Mouse (Mus musculus): ENCODE data around the gene Srsf6.

Gene Srsf6

GRCm38 (mm10) chr2:162932706-162933105, 1.4 kb downstream of the Srsf6 start:
- no peak for DNase-seq (ENCODE audit: low spot score in 2 of 2)

GRCm38 (mm10) chr2:162934421-162934820, 3.1 kb downstream of the Srsf6 start:
- DNase-seq (ENCODE audit: low spot score in 2 of 2): no peak

DNA sequence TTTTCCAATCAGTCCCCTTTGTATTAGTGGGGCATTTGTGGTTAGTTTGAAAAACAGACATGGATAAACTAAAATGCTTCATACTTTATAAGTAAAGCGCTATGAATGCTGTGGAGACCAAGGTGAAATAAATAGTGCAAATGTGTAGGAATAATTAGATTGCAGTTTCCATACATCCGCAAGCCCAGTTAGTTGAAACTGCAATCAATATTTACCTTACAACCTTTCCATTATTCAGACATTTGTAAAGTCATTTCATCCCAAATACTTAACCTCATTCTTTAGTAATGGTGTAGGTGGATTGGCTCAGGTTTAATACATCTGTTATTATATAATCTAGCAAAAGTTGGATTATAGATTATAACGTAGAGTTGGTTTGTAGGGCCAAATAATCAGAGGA, 4.4 kb downstream of the Srsf6 start:
- DNase-seq (ENCODE audit: low spot score in 2 of 2): no peak

DNA sequence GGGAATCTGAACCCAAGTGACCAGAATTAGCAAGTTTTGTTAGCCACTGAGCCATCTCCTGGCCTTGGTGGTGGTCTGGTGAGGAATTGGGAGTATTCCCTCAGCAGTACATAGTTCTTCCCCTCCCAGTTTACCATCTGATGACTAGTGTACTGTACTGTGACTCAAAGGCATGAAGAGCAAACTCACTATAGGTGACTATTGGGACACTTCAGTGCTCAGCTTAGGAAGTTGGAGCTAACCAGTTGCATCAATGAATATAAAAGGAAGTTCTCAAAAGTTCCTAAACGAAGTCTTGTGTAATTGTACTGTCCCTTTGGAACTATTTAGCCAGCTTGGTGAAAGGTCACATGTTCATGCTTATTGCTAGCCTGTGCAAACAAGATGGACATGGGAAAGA, 8.2 kb downstream of the Srsf6 start:
- no peak for DNase-seq (ENCODE audit: low spot score in 2 of 2)

DNA sequence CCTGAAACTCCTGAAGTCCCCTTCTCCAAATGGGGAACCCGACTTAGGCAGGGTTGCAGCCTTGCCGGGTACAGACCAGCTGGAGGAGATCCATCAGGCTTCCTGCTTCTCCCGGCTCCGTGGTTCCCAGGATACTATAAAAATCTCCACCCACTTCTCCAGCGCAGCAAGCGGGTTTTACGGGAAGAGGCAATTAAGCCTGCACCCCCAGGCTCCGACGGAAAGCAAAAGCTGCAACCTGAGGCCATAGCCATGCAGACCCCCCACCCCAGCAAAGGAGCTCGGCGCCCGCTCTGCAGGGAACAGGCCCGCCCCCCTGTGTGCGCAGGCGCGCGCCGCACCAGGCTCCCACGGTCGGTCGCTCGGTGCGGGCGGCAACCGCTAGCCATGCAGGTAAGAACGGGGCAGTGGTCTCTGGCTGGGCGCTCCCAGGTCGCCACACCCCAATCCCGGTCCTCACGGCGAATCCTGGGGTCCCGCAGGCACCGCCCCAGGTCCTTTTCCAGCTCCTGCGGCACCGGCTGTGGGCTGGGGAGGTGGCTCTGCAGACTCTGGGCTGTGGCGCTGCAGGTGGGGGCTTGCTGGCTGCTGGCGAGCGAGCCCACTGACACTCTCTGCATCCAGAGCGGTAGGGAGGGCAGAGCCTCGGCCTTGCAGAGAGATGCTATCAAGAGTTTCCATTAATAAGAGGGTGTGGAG, 12.0 kb downstream of the Srsf6 start, which contains the start of gene L3mbtl1:
TSS of gene L3mbtl1 (plus strand) at position 325 of the 699 bp plus-strand sequence.
- no peak for DNase-seq (ENCODE audit: low spot score in 2 of 2)

GRCm38 (mm10) chr2:162943931-162944330, 12.6 kb downstream of the Srsf6 start:
- no peak for DNase-seq (ENCODE audit: low spot score in 2 of 2)

GRCm38 (mm10) chr2:162946964-162947363, 15.6 kb downstream of the Srsf6 start:
- DNase-seq (ENCODE audit: low spot score in 2 of 2): no peak

DNA sequence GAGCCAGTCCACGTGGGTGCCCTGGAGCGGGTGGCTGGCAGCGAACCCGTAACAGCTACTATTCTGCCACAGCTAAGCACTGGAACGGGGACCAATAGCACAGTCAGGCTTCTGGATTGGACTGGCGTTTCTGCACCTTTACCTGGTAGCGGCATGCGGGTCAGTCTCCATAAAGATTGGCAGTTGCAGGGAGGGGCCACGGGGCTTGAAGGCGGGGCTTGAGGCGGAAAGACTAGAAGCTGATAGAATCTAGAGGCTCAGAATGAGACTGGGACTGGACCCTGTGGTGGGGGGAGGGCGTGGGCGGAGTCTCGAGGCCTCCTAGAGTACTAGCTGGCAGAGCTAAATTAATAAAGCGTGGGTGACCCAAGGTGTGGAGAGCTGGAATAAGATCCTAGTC, 16.4 kb downstream of the Srsf6 start:
- DNase-seq (ENCODE audit: low spot score in 2 of 2): no peak

GRCm38 (mm10) chr2:162948221-162948620, 16.9 kb downstream of the Srsf6 start:
- DNase-seq (ENCODE audit: low spot score in 2 of 2): no peak

DNA sequence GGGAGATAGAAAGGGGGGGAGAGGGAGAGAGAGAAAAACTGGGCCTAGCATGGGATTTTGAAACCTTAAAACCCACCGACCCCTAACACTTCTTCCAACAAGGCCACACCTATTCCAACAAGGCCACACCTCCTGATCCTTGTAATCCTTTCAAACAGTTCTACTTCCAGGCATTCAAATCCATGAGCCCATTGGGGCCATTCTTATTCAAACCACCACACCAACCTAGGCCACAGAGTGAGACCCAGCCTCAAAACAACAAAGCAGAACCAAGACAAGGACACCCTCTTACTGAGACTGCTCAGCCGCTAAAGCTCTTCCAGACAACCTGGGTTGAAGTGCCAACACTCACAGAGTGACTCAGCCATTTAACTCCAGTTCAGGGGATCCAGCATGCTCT, 19.4 kb downstream of the Srsf6 start:
- DNase-seq (ENCODE audit: low spot score in 2 of 2): no peak

DNA sequence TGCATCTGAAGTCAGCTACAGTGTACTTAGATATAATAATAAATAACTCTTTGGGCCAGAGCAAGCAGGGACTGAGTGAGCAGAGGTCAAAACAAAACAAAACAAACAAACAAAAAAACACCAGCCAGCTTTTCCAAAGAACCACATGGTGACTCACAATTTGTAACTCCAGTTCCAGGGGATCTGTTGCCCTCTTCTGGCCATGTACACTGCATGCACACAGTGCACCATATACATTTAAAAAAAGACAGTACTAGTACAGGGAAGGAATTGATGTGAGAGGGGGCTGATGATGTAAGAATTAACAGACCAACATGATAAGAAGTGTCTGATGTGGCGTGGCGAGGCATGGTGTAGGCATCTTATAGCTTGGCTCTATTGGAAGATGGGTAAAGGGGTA, 25.5 kb downstream of the Srsf6 start:
- DNase-seq (ENCODE audit: low spot score in 2 of 2): no peak

GRCm38 (mm10) chr2:162961321-162961720, 30.0 kb downstream of the Srsf6 start:
- no peak for DNase-seq (ENCODE audit: low spot score in 2 of 2)

DNA sequence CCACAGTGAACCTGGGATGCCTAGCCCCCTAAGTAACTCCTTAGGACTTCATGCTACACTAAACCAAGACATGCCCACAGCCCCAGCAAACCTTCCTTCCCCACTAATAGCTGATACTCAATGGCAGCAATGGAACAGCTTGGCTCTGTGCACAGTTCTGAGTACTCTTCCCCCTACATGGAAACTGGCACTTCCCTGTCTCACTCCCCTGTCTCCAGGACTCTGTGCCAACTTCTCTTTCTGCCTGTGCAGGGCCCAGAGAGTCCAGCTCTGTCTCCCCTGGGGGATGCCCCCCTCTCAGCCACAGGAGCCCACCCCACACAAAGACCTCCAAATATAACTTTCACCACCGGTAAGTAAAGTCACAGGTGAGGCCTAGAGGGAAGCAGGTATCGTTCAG, 35.4 kb downstream of the Srsf6 start:
- DNase-seq (ENCODE audit: low spot score in 2 of 2): no peak

DNA sequence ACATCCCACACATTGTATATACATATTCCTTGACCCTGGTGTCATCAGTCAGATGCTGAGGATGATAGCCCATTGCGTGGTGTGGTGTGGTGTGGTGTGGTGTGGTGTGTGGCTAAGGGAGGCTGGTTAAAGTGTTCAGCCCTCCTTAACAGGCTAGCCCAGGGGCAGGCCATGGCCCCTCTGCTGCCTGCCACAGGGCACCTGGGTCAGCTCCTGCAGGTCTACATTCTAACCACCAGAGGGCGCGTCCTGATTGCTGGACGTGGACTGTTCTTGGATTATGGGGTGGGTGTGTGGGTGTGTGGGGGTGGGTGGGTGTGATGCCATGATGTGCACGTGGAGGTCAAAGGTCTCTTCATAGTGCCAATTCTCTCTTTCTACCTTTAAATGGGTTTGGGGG, 37.0 kb downstream of the Srsf6 start:
- DNase-seq (ENCODE audit: low spot score in 2 of 2): peak in 1 of 2 experiments; percentile 14

- DNase-seq (ENCODE audit: low spot score in 2 of 2): no peak
These were observed 37.8 kb downstream of the Srsf6 start for GRCm38 (mm10) chr2:162969101-162969500.

DNA sequence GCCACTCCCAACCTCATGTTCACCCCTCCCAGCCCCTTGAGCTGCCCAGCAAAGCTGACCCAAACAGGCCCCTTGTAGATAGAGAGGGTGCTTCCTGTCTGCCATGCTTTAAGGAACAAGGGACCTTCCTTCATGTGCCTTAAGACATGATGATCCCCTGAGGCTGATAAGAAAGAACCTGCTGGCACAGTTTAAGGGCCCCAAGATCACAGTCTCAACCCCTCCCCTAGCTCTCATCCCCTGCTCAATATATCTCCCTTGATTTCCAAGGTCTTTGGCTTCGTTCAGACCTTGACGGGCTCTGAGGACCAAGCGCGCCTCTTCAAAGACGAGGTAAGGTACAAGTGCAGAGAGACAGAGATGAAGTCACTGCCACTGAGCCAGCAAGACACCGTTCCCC, 39.6 kb downstream of the Srsf6 start:
- no peak for DNase-seq (ENCODE audit: low spot score in 2 of 2)

GRCm38 (mm10) chr2:162972752-162973151, 41.4 kb downstream of the Srsf6 start:
- DNase-seq (ENCODE audit: low spot score in 2 of 2): no peak

- no peak for DNase-seq (ENCODE audit: low spot score in 2 of 2)
These were observed 41.9 kb downstream of the Srsf6 start for GRCm38 (mm10) chr2:162973206-162973605.

- DNase-seq (ENCODE audit: low spot score in 2 of 2): no peak
These were observed 42.3 kb downstream of the Srsf6 start for GRCm38 (mm10) chr2:162973637-162974036.

DNA sequence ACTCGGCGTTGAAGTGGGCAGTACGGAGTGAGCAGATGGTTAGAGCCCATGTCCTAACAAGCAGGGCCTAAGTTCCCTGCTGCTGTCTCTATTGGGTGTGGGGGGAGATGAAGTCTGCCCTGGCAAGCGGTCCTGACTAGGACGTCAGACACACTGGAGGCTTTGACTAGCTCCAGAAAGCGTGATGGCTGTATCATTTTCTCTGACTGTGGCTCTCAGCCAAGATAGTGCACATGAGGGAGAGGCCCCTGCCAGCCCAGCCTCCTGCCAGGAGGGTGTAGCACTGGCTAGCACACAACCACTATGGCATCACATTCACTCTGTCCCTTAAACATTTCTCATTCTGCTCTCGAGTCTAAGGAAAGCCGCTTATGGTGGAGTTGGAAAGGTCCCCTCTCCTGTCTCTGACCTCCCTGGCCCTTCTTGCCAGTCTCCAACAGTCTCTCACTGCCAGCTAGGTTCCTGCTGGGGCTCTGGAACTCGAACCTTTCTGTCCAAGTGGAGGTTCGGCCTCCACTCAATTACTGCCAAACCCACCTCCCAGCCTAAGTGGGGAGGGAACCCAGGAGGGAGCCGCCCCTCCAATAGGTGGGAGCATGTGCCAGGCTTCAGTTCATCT, 43.9 kb downstream of the Srsf6 start:
- no peak for DNase-seq (ENCODE audit: low spot score in 2 of 2)

DNA sequence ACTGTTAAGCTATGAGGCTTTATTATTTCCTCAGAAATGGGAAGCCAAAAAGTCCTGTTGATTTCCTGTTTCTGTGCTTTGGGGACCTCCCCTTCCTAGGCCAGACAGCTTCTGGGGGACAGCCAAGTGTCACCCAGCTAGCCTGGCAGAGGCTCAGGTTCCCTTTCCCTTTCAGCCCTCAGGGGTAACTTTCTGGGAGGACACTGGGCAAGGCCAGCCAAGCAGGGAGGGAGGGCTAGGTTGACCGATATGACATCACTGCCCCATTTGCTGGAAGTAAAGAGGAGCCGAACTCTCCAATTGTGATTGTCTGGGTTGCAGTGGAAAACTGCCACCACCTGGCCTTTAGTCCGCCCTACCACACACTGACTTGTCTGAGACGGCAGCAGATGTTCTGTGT, 44.7 kb downstream of the Srsf6 start:
- DNase-seq (ENCODE audit: low spot score in 2 of 2): no peak

DNA sequence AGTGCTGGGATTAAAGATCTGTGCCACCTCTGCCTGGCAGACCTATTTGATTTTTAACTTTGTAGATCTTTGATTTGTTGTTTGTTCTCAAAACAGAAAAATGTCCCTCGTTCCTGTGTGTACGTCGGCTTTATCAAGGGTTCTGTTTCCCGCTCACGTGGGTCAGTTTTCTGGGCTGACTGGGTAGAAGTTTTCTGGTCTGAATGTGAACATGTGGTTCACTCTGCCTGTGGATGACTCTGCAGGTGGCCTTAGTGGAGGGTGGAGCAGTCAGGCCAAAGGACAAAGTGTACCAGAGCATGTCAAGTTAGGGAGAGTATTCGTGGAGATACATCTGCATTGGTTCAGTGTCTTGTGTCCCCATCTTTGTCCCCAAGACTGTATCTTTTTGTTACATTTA, 53.1 kb downstream of the Srsf6 start:
- DNase-seq (ENCODE audit: low spot score in 2 of 2): no peak

DNA sequence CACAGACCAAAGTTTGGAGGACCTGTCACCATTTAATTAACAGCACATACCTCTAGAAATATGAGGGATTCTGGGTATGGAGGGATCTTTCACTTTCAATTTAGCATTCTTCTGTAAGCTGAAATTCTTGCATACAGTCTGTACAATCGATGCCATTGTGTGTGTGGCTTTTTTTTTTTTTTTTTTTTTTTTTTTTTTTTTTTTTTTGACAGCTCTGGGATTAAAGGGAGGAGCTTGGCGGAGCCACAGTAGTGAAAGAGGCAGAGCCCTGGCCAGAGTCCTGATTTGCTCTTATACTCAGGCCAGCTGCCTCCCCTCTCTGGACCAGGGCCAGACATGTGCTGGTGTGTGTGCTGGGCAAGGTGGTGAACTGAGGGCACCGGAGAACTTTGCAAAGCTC, 54.6 kb downstream of the Srsf6 start:
- DNase-seq (ENCODE audit: low spot score in 2 of 2): no peak

Data from spleen, postnatal 14 days (tissue).